Mouse (Mus musculus) cerebellum, postnatal 10 days (tissue): ENCODE measurements at regions not wholly inside any gene's neighbourhood (a gene's known extent, or its start where the extent isn't known, plus 50 kb on each side); places are given as distances from the start of the nearest gene placed in this dataset.

Source experiments
- DNase-seq, 2 experiments: peaks; one replicate each; pipeline ENCODE4 v3.0.0; 2021; ENCODE audit warnings: mixed read lengths in 2 of 2

GRCm38 (mm10) chr1:111754263-111754857 is 110.4 kb downstream of the Dsel start:
- peak; percentile 9 to 12 for DNase-seq
